Mouse (Mus musculus) brain, embryonic 14.5 days (tissue): ENCODE data around the gene Thoc6.

Experiments
- CTCF ChIP-seq: fragments of 200-500 bp; IDR thresholded peaks from 2 replicates; pipeline ENCODE4 v1.5.1; 2012; ENCODE audit warnings: inconsistent platforms, mild to moderate bottlenecking, moderate library complexity, borderline replicate concordance; ENCODE audit not compliant: insufficient read depth, insufficient read length; ENCODE audit errors: extremely low read depth
- POLR2A ChIP-seq: fragments of 200-500 bp; IDR thresholded peaks from 2 replicates; pipeline ENCODE4 v1.6.1; 2012; ENCODE audit warnings: mild to moderate bottlenecking, inconsistent platforms, borderline replicate concordance; ENCODE audit not compliant: poor library complexity, insufficient read depth, insufficient read length, severe bottlenecking; ENCODE audit errors: extremely low read depth

- TF ChIP-seq POLR2A: no peak
- TF ChIP-seq CTCF: no peak
These were observed 12.8 kb downstream of the Thoc6 start for GRCm38 (mm10) chr17:23660876-23661200.
